Mouse (Mus musculus): ENCODE results near the gene Ankfy1. TPM values are rescaled to one million over a fixed set of nuclear protein-coding genes. Genes with fewer than 3 reads are reported as not detected.
"Not testable (repeated sequence)": the region's sequence is repeated elsewhere in the genome, so short reads cannot be mapped to it uniquely, and the experiment has no call there.

Gene Ankfy1
- total RNA-seq (2021): 42.1 and 49.1 TPM in 2 replicates
- long read RNA-seq, partial matches to known transcripts: 1 of 8 reads
- long read RNA-seq, other reads (novel, unspliced or antisense): 7 of 8 reads

GRCm38 (mm10) chr11:72689551-72690510 lies at the start of gene Ankfy1:
Gene Ankfy1, plus strand, starts transcription at chr11:72690006.
- peak; percentile 95 for DNase-seq

- no peak for DNase-seq
Observed at GRCm38 (mm10) chr11:72642730-72643129, 47.1 kb upstream of the Ankfy1 start.

- DNase-seq: no peak
Observed at GRCm38 (mm10) chr11:72645386-72645785, 44.4 kb upstream of the Ankfy1 start.

GRCm38 (mm10) chr11:72650347-72650746 lies 39.5 kb upstream of the Ankfy1 start:
- no peak for DNase-seq

- no peak for DNase-seq
Observed at GRCm38 (mm10) chr11:72659918-72660317, 29.9 kb upstream of the Ankfy1 start.

- no peak for DNase-seq
Observed at GRCm38 (mm10) chr11:72660359-72660758, 29.4 kb upstream of the Ankfy1 start.

- DNase-seq: no peak
Observed at GRCm38 (mm10) chr11:72664641-72665040, 25.2 kb upstream of the Ankfy1 start.

GRCm38 (mm10) chr11:72670634-72671033 lies 19.2 kb upstream of the Ankfy1 start:
- DNase-seq: no peak

- DNase-seq: no peak
Observed at GRCm38 (mm10) chr11:72671294-72671988, 18.4 kb upstream of the Ankfy1 start.

GRCm38 (mm10) chr11:72672438-72672837 lies 17.4 kb upstream of the Ankfy1 start:
- no peak for DNase-seq

- no peak for DNase-seq
Observed at GRCm38 (mm10) chr11:72675280-72675679, 14.5 kb upstream of the Ankfy1 start.

- DNase-seq: no peak
Observed at GRCm38 (mm10) chr11:72680726-72681125, 9.1 kb upstream of the Ankfy1 start.

GRCm38 (mm10) chr11:72683402-72683801 lies 6.4 kb upstream of the Ankfy1 start:
- DNase-seq: no peak

GRCm38 (mm10) chr11:72686697-72687096 lies 3.1 kb upstream of the Ankfy1 start:
- DNase-seq: no peak

GRCm38 (mm10) chr11:72688242-72688641 lies 1.6 kb upstream of the Ankfy1 start:
- no peak for DNase-seq

GRCm38 (mm10) chr11:72689115-72689514 lies 691 bp upstream of the Ankfy1 start:
- DNase-seq: no peak

- DNase-seq: no peak
Observed at GRCm38 (mm10) chr11:72692353-72692752, 2.5 kb downstream of the Ankfy1 start.

GRCm38 (mm10) chr11:72695025-72695424 lies 5.2 kb downstream of the Ankfy1 start:
- no peak for DNase-seq

- DNase-seq: no peak
Observed at GRCm38 (mm10) chr11:72696368-72696971, 6.7 kb downstream of the Ankfy1 start.

GRCm38 (mm10) chr11:72697323-72697722 lies 7.5 kb downstream of the Ankfy1 start:
- DNase-seq: no peak

- not testable (repeated sequence) for DNase-seq
Observed at GRCm38 (mm10) chr11:72705111-72705510, 15.3 kb downstream of the Ankfy1 start.

- peak; percentile 9 for DNase-seq
Observed at GRCm38 (mm10) chr11:72712721-72713120, 22.9 kb downstream of the Ankfy1 start.

- DNase-seq: no peak
Observed at GRCm38 (mm10) chr11:72718161-72718560, 28.4 kb downstream of the Ankfy1 start.

Measured in adrenal gland, postnatal 25 days (tissue).